Mouse (Mus musculus) megakaryocyte, embryonic 14.5 days (primary cell): ENCODE results near the gene Celf2.

Source experiments
- FLI1 ChIP-seq: IDR thresholded peaks from 2 replicates; pipeline ENCODE4 v1.6.1; 2012; ENCODE audit warnings: low read length, inconsistent platforms, mixed read lengths
- GATA1 ChIP-seq: IDR thresholded peaks from 3 replicates; pipeline ENCODE4 v1.6.1; 2012; ENCODE audit warnings: mixed read lengths, low read length, inconsistent platforms, borderline replicate concordance

GRCm38 (mm10) chr2:6623802-6624201 is 885.6 kb downstream of the Celf2 start:
- no peak for TF ChIP-seq GATA1
- no peak for TF ChIP-seq FLI1
